Mouse (Mus musculus) lung, embryonic 14.5 days (tissue): ENCODE measurements around the gene Mia. TPM values are rescaled to one million over a fixed set of nuclear protein-coding genes. Genes with fewer than 3 reads are reported as not detected.

Experiments used
- ATAC-seq: fragments of 200-750 bp; cut with Nextera tagmentation; 2 replicates; pipeline ENCODE4 v1.8.0; 2017; ENCODE audit warnings: mild to moderate bottlenecking, moderate TSS enrichment, moderate library complexity; ENCODE audit not compliant: insufficient read depth
- DNase-seq: peaks from one replicate; pipeline ENCODE4 v3.0.0-alpha.2; 2015
- H3K27ac ChIP-seq: fragments of 300-500 bp; sonication (generic); 2 replicates; pipeline ENCODE4 v1.5.1; 2014; ENCODE audit warnings: low read depth, mild to moderate bottlenecking, moderate library complexity
- H3K27me3 ChIP-seq: fragments of 300-500 bp; sonication (generic); 2 replicates; pipeline ENCODE4 v1.6.1; 2014; ENCODE audit warnings: low read length, control low read depth; ENCODE audit not compliant: insufficient read depth
- H3K36me3 ChIP-seq: fragments of 300-500 bp; sonication (generic); 2 replicates; pipeline ENCODE4 v1.6.1; 2014; ENCODE audit warnings: control low read depth; ENCODE audit not compliant: insufficient read depth
- H3K4me1 ChIP-seq: fragments of 300-500 bp; sonication (generic); 2 replicates; pipeline ENCODE4 v1.6.1; 2014; ENCODE audit warnings: antibody characterized with exemption, control low read depth; ENCODE audit not compliant: insufficient read depth
- H3K4me2 ChIP-seq: fragments of 300-500 bp; sonication (generic); 2 replicates; pipeline ENCODE4 v1.6.1; 2014; ENCODE audit warnings: mild to moderate bottlenecking
- H3K4me3 ChIP-seq: fragments of 300-500 bp; sonication (generic); 2 replicates; pipeline ENCODE4 v1.5.1; 2014; ENCODE audit warnings: low read depth, low read length
- H3K9ac ChIP-seq: fragments of 300-500 bp; sonication (generic); 2 replicates; pipeline ENCODE4 v1.6.1; 2014
- H3K9me3 ChIP-seq: fragments of 300-500 bp; sonication (generic); 2 replicates; pipeline ENCODE4 v1.6.1; 2016; ENCODE audit warnings: low read depth, low read length, control low read depth
- CTCF ChIP-seq: IDR thresholded peaks from 2 replicates; pipeline ENCODE4 v1.5.1; 2016; ENCODE audit warnings: antibody characterized with exemption, low read depth
- WGBS: fragments of 180-500 bp; shearing (Covaris S2); extraction: QIAGEN DNeasy Blood & Tissue Kit; methylation state at CpG from one replicate; pipeline ENCODE4 v1.1.7; 2014; 5-methylcytosine and 5-hydroxymethylcytosine counted together
- polyA plus RNA-seq: library from polyadenylated mRNA; unstranded; fragments of >200 nt; fragmentation: Nextera tagmentation; extraction: Ambion mirVana; gene quantifications from 2 replicates; pipeline ENCODE4 v1.2.1, GENCODE M21; 2014

Gene Mia
- polyA plus RNA-seq, 1 experiment from 2014 or later = 155 TPM

DNA sequence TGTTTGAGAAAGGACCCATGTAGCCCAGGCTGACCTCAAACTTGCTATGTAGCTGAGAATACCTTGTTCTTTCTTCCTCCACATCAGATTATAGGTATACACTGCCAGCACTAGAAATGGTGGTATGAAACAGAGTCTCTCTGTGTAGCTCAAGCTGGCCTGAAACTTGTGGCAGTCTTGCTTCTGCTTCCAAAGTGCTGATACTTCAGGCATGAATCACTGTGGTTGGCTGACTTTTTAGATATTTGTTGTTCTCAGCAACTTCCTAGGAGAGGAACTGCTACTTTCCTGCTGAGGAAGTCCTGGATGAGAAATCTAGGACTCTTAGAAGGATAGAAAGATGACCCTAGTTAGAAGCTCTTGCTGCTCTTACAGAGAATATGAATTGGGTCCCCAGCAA is 17.4 kb upstream of the Mia start:
- Histone ChIP-seq H3K4me3 (no peak overlapping the region), H3K4me1 (peaks cover 5% of the 10 kb centered on the region), H3K36me3 (peaks cover 42% of the 10 kb centered on the region), H3K27me3 (no peaks in the 10 kb centered on the region), H3K9me3 (no peaks in the 10 kb centered on the region), H3K4me2 (no peak overlapping the region), H3K9ac (no peak overlapping the region), H3K27ac (no peak overlapping the region)
- no peak for ATAC-seq
- DNase-seq = no peak
- TF ChIP-seq CTCF = no peak

DNA sequence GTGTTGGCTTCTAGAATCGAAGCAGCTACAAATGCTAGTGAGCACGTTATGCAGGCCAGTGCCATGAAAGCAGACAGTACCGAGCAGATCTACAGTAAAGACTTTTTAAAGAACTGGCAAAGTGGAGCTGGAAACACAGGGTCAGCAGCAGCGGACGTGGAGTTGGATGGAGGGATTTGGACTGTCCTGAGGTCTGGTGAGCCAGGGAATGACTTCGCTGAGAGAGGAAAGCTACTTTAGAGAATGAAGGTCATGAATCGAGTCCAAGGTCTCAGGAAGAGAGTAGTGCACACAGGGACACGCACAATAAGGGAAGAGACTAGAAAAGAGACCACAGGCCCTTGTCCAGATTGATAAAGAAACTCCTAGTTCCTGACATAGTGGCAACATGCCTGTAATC is 16.7 kb upstream of the Mia start:
- DNase-seq (no peak), ATAC-seq (no peak)
- no peak overlapping the region for H3K27ac ChIP-seq
- H3K4me2 ChIP-seq = no peak overlapping the region
- H3K4me1 ChIP-seq = peaks cover 5% of the 10 kb centered on the region
- H3K27me3 ChIP-seq = no peaks in the 10 kb centered on the region
- H3K9me3 ChIP-seq = no peaks in the 10 kb centered on the region
- TF ChIP-seq CTCF = no peak
- H3K9ac ChIP-seq = no peak overlapping the region
- H3K4me3 ChIP-seq = no peak overlapping the region
- peaks cover 42% of the 10 kb centered on the region for H3K36me3 ChIP-seq
- WGBS = 90% methylated on average over 8 of the region's 8 CpGs

DNA sequence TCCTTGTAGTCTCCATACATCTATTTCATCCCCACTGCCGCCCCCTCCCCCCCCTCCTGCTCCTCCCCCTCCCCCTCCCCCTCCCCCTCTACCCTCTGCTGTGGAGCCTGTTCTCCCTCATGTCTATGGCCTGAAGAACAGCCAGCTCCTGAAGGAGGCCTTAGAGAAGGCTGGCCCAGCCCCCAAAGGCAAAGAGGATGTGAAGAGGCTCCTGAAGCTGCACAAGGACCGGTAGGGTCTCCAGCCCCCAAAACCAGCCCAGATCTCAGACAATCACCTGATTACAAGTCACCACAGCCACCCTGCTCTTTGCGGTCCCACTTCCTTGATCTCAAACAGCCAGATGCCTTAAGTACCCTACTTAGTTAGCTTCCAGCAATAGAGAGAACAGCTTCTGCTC is 16.2 kb upstream of the Mia start:
- Histone ChIP-seq H3K36me3 (peaks cover 42% of the 10 kb centered on the region), H3K4me2 (no peak overlapping the region), H3K27ac (no peak overlapping the region), H3K27me3 (no peaks in the 10 kb centered on the region), H3K9ac (no peak overlapping the region), H3K4me3 (no peak overlapping the region), H3K9me3 (no peaks in the 10 kb centered on the region), H3K4me1 (peaks cover 5% of the 10 kb centered on the region)
- DNase-seq (no peak), ATAC-seq (no peak)
- TF ChIP-seq CTCF = no peak
- WGBS = 87% methylated on average over 3 of the region's 3 CpGs

DNA sequence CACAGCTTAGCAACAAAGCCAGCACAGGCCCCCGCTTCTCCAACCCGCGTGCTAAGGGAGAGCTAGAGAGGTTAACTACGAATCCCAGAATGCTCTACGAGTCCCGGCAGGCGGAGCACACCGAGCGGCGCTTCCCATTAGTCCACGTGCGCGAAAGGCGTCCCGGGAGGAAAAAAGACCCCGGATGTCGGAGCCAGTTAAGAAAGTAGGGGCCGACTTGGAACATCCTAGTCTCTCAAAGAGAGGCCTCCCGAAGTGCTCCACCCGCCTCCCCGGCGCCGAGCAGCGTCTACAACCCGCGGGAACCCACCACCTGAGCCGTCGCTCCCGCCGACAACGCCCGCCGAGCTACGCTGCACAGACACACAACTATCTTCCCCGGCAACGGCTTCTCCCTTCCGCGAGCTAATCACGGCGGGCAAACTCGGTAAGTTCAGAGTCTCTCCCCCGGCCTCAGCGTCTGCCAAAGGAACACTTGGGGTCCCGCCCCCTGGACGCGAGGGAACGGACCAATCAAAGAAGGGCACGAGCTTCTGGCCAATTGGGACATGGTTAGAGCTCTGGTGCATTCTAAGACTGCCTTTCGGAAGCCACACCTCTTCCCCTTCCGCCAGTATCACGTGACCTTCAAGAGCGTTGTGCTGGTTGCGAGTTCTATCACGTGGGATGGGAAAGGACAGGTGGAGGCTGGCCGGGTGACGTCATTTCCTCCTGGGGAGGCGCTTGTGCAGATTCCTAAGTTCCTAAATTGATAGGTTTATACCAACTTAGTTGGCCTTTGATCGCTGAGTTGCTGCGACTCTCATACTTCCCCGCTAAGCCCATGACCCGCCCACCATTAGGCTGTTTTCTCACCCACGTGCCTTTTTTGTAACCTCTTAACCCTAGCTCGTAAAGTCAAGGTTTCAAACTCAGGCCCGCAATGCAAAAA is 15.0 kb upstream of the Mia start, which contains the start of the genes BC024978 and Snrpa:
Gene BC024978, plus strand, starts transcription at position 101 of the 931 bp plus-strand sequence.
Gene Snrpa, minus strand, starts transcription at position 591 of the 931 bp plus-strand sequence.
- no peak; the same call in 1 of the 2 replicates for TF ChIP-seq CTCF
- peaks cover 5% of the 10 kb centered on the region for H3K4me1 ChIP-seq
- ATAC-seq (peak; percentile 99), DNase-seq (peak; percentile 99)
- H3K27ac ChIP-seq = peak within 1 kb of the TSS; percentile 100
- H3K9ac ChIP-seq = peak within 1 kb of the TSS; percentile 85
- peak within 1 kb of the TSS; percentile 75 for H3K4me3 ChIP-seq
- peaks cover 52% of the 10 kb centered on the region for H3K36me3 ChIP-seq
- H3K9me3 ChIP-seq = no peaks in the 10 kb centered on the region
- no peaks in the 10 kb centered on the region for H3K27me3 ChIP-seq
- H3K4me2 ChIP-seq = peak within 1 kb of the TSS; percentile 77
- WGBS = under 1% methylated on average over 64 of the region's 64 CpGs

DNA sequence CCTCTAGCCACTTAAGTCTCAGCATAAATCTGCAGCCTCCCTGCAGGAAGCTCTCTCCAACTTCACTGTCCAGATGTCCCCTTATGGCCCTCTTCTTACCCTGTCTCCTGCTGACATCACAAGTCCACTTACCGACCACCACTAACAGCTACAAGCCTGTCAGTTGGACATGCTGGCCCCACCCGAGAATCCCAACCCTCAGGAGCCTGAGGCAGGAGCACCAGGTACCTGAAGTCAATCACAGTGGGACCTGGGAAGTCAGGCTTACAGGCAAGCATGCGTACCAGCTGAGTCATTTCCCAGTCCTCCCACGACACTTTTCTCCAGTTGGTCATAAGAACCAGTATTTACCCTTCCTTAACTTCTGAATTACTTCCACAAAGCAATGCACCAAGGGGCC is 12.8 kb upstream of the Mia start:
- H3K9ac ChIP-seq = peak overlapping the region; percentile 35
- H3K4me1 ChIP-seq = peaks cover 5% of the 10 kb centered on the region
- H3K4me3 ChIP-seq = peak overlapping the region; percentile 75; the same call in 1 of the 2 replicates
- no peak for DNase-seq
- no peak for ATAC-seq
- no peaks in the 10 kb centered on the region for H3K9me3 ChIP-seq
- WGBS = 70% methylated on average over 4 of the region's 4 CpGs
- peak overlapping the region; percentile 77 for H3K4me2 ChIP-seq
- no peak for TF ChIP-seq CTCF
- no peak overlapping the region for H3K27ac ChIP-seq
- peaks cover 69% of the 10 kb centered on the region for H3K36me3 ChIP-seq
- H3K27me3 ChIP-seq = no peaks in the 10 kb centered on the region

DNA sequence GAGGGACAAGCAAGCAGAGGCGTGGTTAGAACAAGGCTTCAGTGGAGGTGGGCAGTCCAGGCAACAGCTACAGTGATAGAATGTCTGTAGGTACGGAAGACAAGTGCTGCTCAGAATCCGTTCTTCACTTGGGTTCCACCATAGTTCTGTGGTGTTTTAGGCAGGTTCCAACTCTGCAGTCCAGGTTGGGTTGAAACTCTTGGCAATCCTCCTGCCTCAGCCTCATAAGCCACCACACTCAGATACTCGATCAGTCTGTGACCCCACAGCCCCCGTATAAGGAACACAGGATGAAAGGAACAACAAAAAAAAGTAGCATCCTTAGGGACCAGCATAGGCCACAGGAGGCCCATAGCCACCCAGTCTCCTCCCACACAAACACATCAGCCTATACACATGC is 11.5 kb upstream of the Mia start:
- Histone ChIP-seq H3K9me3 (no peaks in the 10 kb centered on the region), H3K27ac (no peak overlapping the region), H3K4me3 (no peak overlapping the region), H3K4me1 (peaks cover 5% of the 10 kb centered on the region), H3K9ac (no peak overlapping the region), H3K4me2 (no peak overlapping the region), H3K27me3 (no peaks in the 10 kb centered on the region), H3K36me3 (peaks cover 76% of the 10 kb centered on the region)
- DNase-seq (no peak), ATAC-seq (no peak)
- WGBS = 94% methylated on average over 5 of the region's 5 CpGs
- TF ChIP-seq CTCF = no peak

DNA sequence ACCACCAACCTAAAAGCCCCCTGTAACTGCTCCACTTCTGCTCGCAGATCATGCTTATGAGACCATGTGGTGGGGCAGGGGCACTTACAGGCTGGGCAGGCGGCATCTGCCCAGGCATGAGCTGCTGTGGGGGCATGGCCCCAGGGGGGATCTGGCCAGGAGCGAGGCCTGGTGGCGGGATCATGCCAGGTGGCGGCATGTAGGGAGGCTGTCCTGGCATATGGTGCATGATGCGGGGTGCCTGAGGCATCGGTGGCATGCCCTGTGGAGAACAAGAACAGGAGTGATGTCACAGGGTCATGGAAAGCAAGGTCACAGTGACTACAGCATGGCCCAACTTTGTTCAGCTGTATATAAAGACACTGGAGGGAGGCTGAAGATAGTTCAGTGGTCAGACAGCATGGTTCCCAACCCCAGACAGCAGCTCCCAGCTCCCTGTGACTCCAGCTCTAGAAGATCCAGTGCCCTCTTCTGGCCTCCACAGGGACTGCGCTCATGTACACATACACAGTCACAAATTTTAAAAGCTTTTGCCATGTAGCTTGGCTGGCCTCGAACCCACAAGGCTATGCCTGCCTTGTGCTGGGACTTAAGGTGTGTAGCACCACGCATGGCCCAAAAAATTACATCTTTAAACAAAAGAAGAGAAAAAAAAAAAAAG is 8.4 kb upstream of the Mia start:
- TF ChIP-seq CTCF = peak; percentile 48
- H3K4me1 ChIP-seq = no peaks in the 10 kb centered on the region
- no peak for ATAC-seq
- 94% methylated on average over 10 of the region's 10 CpGs for WGBS
- peaks cover 98% of the 10 kb centered on the region for H3K36me3 ChIP-seq
- no peak overlapping the region for H3K9ac ChIP-seq
- H3K4me3 ChIP-seq = no peak overlapping the region
- DNase-seq = no peak
- no peak overlapping the region for H3K4me2 ChIP-seq
- no peaks in the 10 kb centered on the region for H3K27me3 ChIP-seq
- H3K27ac ChIP-seq = no peak overlapping the region
- no peaks in the 10 kb centered on the region for H3K9me3 ChIP-seq
